Mouse (Mus musculus): Measurements from ENCODE around the gene Cbln4. TPM values are rescaled to one million over a fixed set of nuclear protein-coding genes. Genes with fewer than 3 reads are reported as not detected.

The Cbln4 gene
- not detected in 2 replicates for total RNA-seq (2017)

- ATAC-seq (replicated peaks in 1 of 2; ENCODE audit: insufficient read depth in 1 of 2, low FRiP score in 2 of 2, low TSS enrichment in 1 of 2, low read depth in 1 of 2, poor library complexity in 2 of 2, severe bottlenecking in 2 of 2): no peak
Observed at GRCm38 (mm10) chr2:172043235-172043610, at the start of gene Cbln4. TSS of gene Cbln4 (minus strand) at chr2:172043466.

- no peak for ATAC-seq (replicated peaks in 1 of 2; ENCODE audit: insufficient read depth in 1 of 2, low FRiP score in 2 of 2, low TSS enrichment in 1 of 2, low read depth in 1 of 2, poor library complexity in 2 of 2, severe bottlenecking in 2 of 2)
Observed at GRCm38 (mm10) chr2:172078596-172078995, 35.3 kb upstream of the Cbln4 start.

- ATAC-seq (replicated peaks in 1 of 2; ENCODE audit: insufficient read depth in 1 of 2, low FRiP score in 2 of 2, low TSS enrichment in 1 of 2, low read depth in 1 of 2, poor library complexity in 2 of 2, severe bottlenecking in 2 of 2): no peak
Observed at GRCm38 (mm10) chr2:172076295-172076694, 33.0 kb upstream of the Cbln4 start.

- no peak for ATAC-seq (replicated peaks in 1 of 2; ENCODE audit: insufficient read depth in 1 of 2, low FRiP score in 2 of 2, low TSS enrichment in 1 of 2, low read depth in 1 of 2, poor library complexity in 2 of 2, severe bottlenecking in 2 of 2)
Observed at GRCm38 (mm10) chr2:172062876-172063275, 19.6 kb upstream of the Cbln4 start.

GRCm38 (mm10) chr2:172059747-172060146 lies 16.5 kb upstream of the Cbln4 start:
- ATAC-seq (replicated peaks in 1 of 2; ENCODE audit: insufficient read depth in 1 of 2, low FRiP score in 2 of 2, low TSS enrichment in 1 of 2, low read depth in 1 of 2, poor library complexity in 2 of 2, severe bottlenecking in 2 of 2): no peak

GRCm38 (mm10) chr2:172058936-172059665 lies 15.8 kb upstream of the Cbln4 start:
- no peak for ATAC-seq (replicated peaks in 1 of 2; ENCODE audit: insufficient read depth in 1 of 2, low FRiP score in 2 of 2, low TSS enrichment in 1 of 2, low read depth in 1 of 2, poor library complexity in 2 of 2, severe bottlenecking in 2 of 2)

- ATAC-seq (replicated peaks in 1 of 2; ENCODE audit: insufficient read depth in 1 of 2, low FRiP score in 2 of 2, low TSS enrichment in 1 of 2, low read depth in 1 of 2, poor library complexity in 2 of 2, severe bottlenecking in 2 of 2): no peak
Observed at GRCm38 (mm10) chr2:172046002-172046401, 2.7 kb upstream of the Cbln4 start.

GRCm38 (mm10) chr2:172042607-172043234 lies 545 bp downstream of the Cbln4 start:
- no peak for ATAC-seq (replicated peaks in 1 of 2; ENCODE audit: insufficient read depth in 1 of 2, low FRiP score in 2 of 2, low TSS enrichment in 1 of 2, low read depth in 1 of 2, poor library complexity in 2 of 2, severe bottlenecking in 2 of 2)

- ATAC-seq (replicated peaks in 1 of 2; ENCODE audit: insufficient read depth in 1 of 2, low FRiP score in 2 of 2, low TSS enrichment in 1 of 2, low read depth in 1 of 2, poor library complexity in 2 of 2, severe bottlenecking in 2 of 2): no peak
Observed at GRCm38 (mm10) chr2:172042125-172042524, 1.1 kb downstream of the Cbln4 start.

GRCm38 (mm10) chr2:172040859-172041258 lies 2.4 kb downstream of the Cbln4 start:
- no peak for ATAC-seq (replicated peaks in 1 of 2; ENCODE audit: insufficient read depth in 1 of 2, low FRiP score in 2 of 2, low TSS enrichment in 1 of 2, low read depth in 1 of 2, poor library complexity in 2 of 2, severe bottlenecking in 2 of 2)

GRCm38 (mm10) chr2:172039601-172040000 lies 3.7 kb downstream of the Cbln4 start:
- no peak for ATAC-seq (replicated peaks in 1 of 2; ENCODE audit: insufficient read depth in 1 of 2, low FRiP score in 2 of 2, low TSS enrichment in 1 of 2, low read depth in 1 of 2, poor library complexity in 2 of 2, severe bottlenecking in 2 of 2)

GRCm38 (mm10) chr2:172034281-172034680 lies 9.0 kb downstream of the Cbln4 start:
- no peak for ATAC-seq (replicated peaks in 1 of 2; ENCODE audit: insufficient read depth in 1 of 2, low FRiP score in 2 of 2, low TSS enrichment in 1 of 2, low read depth in 1 of 2, poor library complexity in 2 of 2, severe bottlenecking in 2 of 2)

- no peak for ATAC-seq (replicated peaks in 1 of 2; ENCODE audit: insufficient read depth in 1 of 2, low FRiP score in 2 of 2, low TSS enrichment in 1 of 2, low read depth in 1 of 2, poor library complexity in 2 of 2, severe bottlenecking in 2 of 2)
Observed at GRCm38 (mm10) chr2:172025459-172026130, 17.7 kb downstream of the Cbln4 start.

- ATAC-seq (replicated peaks in 1 of 2; ENCODE audit: insufficient read depth in 1 of 2, low FRiP score in 2 of 2, low TSS enrichment in 1 of 2, low read depth in 1 of 2, poor library complexity in 2 of 2, severe bottlenecking in 2 of 2): no peak
Observed at GRCm38 (mm10) chr2:172006726-172007125, 36.5 kb downstream of the Cbln4 start.

GRCm38 (mm10) chr2:172005970-172006369 lies 37.3 kb downstream of the Cbln4 start:
- no peak for ATAC-seq (replicated peaks in 1 of 2; ENCODE audit: insufficient read depth in 1 of 2, low FRiP score in 2 of 2, low TSS enrichment in 1 of 2, low read depth in 1 of 2, poor library complexity in 2 of 2, severe bottlenecking in 2 of 2)

- no peak for ATAC-seq (replicated peaks in 1 of 2; ENCODE audit: insufficient read depth in 1 of 2, low FRiP score in 2 of 2, low TSS enrichment in 1 of 2, low read depth in 1 of 2, poor library complexity in 2 of 2, severe bottlenecking in 2 of 2)
Observed at GRCm38 (mm10) chr2:172004029-172004984, 39.0 kb downstream of the Cbln4 start.

GRCm38 (mm10) chr2:171996979-171997686 lies 46.1 kb downstream of the Cbln4 start:
- no peak for ATAC-seq (replicated peaks in 1 of 2; ENCODE audit: insufficient read depth in 1 of 2, low FRiP score in 2 of 2, low TSS enrichment in 1 of 2, low read depth in 1 of 2, poor library complexity in 2 of 2, severe bottlenecking in 2 of 2)
